Mouse (Mus musculus) kidney, postnatal 0 days (tissue): ENCODE results near the gene Abhd11. TPM values are rescaled to one million over a fixed set of nuclear protein-coding genes. Genes with fewer than 3 reads are reported as not detected.
"Not testable (repeated sequence)": the region's sequence is repeated elsewhere in the genome, so short reads cannot be mapped to it uniquely, and the experiment has no call there.

Source experiments
- ATAC-seq: fragments of 200-750 bp; cut with Nextera tagmentation; replicated peaks from 2 replicates; pipeline ENCODE4 v1.8.0; 2017; ENCODE audit warnings: low read depth, moderate number of reproducible peaks, moderate TSS enrichment, moderate library complexity; ENCODE audit not compliant: low FRiP score
- DNase-seq: peaks from one replicate; pipeline ENCODE4 v3.0.0-alpha.2; 2016; ENCODE audit warnings: low spot score
- H3K27ac ChIP-seq: fragments of 300-500 bp; sonication (generic); 2 replicates; pipeline ENCODE4 v1.5.1; 2014; ENCODE audit warnings: mild to moderate bottlenecking
- H3K27me3 ChIP-seq: fragments of 300-500 bp; sonication (generic); 2 replicates; pipeline ENCODE4 v1.6.1; 2014; ENCODE audit warnings: low read length, mixed read lengths; ENCODE audit not compliant: insufficient read depth
- H3K36me3 ChIP-seq: fragments of 300-500 bp; sonication (generic); 2 replicates; pipeline ENCODE4 v1.6.1; 2014; ENCODE audit warnings: low read length, mixed read lengths; ENCODE audit not compliant: insufficient read depth
- H3K4me1 ChIP-seq: fragments of 300-500 bp; sonication (generic); replicated peaks from 2 replicates; pipeline ENCODE4 v1.6.1; 2014; ENCODE audit warnings: antibody characterized with exemption, low read length, mixed read lengths; ENCODE audit not compliant: insufficient read depth
- H3K4me2 ChIP-seq: fragments of 300-500 bp; sonication (generic); 2 replicates; pipeline ENCODE4 v1.6.1; 2014; ENCODE audit warnings: mild to moderate bottlenecking, low read length, moderate library complexity, mixed read lengths
- H3K4me3 ChIP-seq: fragments of 300-500 bp; sonication (generic); replicated peaks from 2 replicates; pipeline ENCODE4 v1.5.1; 2014; ENCODE audit warnings: low read depth, low read length
- H3K9ac ChIP-seq: fragments of 300-500 bp; sonication (generic); 2 replicates; pipeline ENCODE4 v1.6.1; 2014; ENCODE audit warnings: low read depth, low read length
- H3K9me3 ChIP-seq: fragments of 300-500 bp; sonication (generic); replicated peaks from 2 replicates; pipeline ENCODE4 v1.6.1; 2016; ENCODE audit warnings: low read length, inconsistent platforms, mixed read lengths
- CTCF ChIP-seq: IDR thresholded peaks from 2 replicates; pipeline ENCODE4 v1.5.1; 2016; ENCODE audit warnings: antibody characterized with exemption, low read depth, mild to moderate bottlenecking, moderate library complexity
- WGBS: fragments of 180-500 bp; shearing (Covaris S2); extraction: QIAGEN DNeasy Blood & Tissue Kit; methylation state at CpG from one replicate; pipeline ENCODE4 v1.1.7; 2014; 5-methylcytosine and 5-hydroxymethylcytosine counted together
- polyA plus RNA-seq: library from polyadenylated mRNA; unstranded; fragments of >200 nt; fragmentation: Nextera tagmentation; extraction: Ambion mirVana; gene quantifications from 2 replicates; pipeline ENCODE4 v1.2.1, GENCODE M21; 2015

Abhd11 gene
- polyA plus RNA-seq, 1 experiment from 2014 or later: 93.7 TPM

DNA sequence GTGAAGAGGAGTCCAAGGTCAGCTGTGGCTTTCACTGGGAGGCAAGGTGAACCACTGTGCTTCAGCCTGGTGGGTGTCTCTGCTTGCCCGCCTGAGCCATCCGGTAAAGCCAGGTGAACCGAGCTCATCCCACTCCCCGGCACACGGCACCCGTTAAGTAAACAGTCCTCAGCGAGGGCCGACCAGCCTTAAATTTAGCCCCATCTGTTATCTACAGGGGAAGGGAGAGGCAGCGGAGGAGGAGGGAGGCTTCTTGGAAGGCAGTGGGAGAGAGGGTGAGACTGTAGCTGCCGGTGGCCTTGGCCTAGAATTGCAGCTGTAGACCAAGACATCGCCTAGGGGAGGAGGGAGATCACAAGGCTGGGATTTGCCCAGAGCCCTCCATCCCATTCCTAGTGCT lies 31.8 kb downstream of the Abhd11 start:
- H3K9me3 ChIP-seq: no peaks in the 10 kb centered on the region
- no peaks in the 10 kb centered on the region for H3K4me1 ChIP-seq
- no peak for DNase-seq
- no peaks in the 10 kb centered on the region for H3K27me3 ChIP-seq
- TF ChIP-seq CTCF: no peak
- H3K9ac ChIP-seq: no peak overlapping the region
- peaks cover 10% of the 10 kb centered on the region; the same call in 1 of the 2 replicates for H3K36me3 ChIP-seq
- WGBS: 57% methylated on average over 11 of the region's 11 CpGs
- ATAC-seq: no peak
- no peak overlapping the region for H3K27ac ChIP-seq
- no peak overlapping the region for H3K4me2 ChIP-seq
- H3K4me3 ChIP-seq: no peak overlapping the region

GRCm38 (mm10) chr5:135042105-135042788 lies 33.3 kb downstream of the Abhd11 start:
- H3K4me2 ChIP-seq: no peak overlapping the region
- no peaks in the 10 kb centered on the region for H3K4me1 ChIP-seq
- no peak for DNase-seq
- 47% methylated on average over 21 of the region's 21 CpGs for WGBS
- H3K9ac ChIP-seq: no peak overlapping the region
- H3K9me3 ChIP-seq: no peaks in the 10 kb centered on the region
- H3K27ac ChIP-seq: no peak overlapping the region
- peak; percentile 65 for ATAC-seq
- H3K36me3 ChIP-seq: peaks cover 11% of the 10 kb centered on the region; the same call in 1 of the 2 replicates
- no peak for TF ChIP-seq CTCF
- no peaks in the 10 kb centered on the region for H3K27me3 ChIP-seq
- no peak overlapping the region for H3K4me3 ChIP-seq

DNA sequence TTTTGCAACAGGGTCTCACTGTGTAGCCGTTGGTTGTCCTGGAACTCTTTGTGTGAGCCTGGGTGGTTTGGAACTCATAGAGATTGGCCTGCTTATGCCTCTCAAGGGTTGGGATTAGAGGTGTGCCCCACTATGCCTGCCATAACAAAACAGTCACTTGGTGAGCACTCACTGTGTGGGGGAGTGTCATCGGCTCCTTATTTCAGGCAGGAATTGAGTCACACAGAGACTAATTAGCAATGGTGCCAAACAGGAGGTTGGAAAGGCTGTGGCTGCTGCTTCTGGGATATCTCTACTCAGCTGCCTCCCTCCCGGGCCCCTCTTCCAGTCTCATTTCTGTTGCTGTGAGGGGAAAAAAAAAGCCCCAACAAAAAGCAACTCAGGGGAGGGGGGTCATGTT lies 35.6 kb downstream of the Abhd11 start:
- H3K27me3 ChIP-seq: no peaks in the 10 kb centered on the region
- H3K36me3 ChIP-seq: peaks cover 4% of the 10 kb centered on the region; the same call in 1 of the 2 replicates
- no peak for TF ChIP-seq CTCF
- no peaks in the 10 kb centered on the region for H3K4me1 ChIP-seq
- H3K4me3 ChIP-seq: no peak overlapping the region
- no peaks in the 10 kb centered on the region for H3K9me3 ChIP-seq
- ATAC-seq: no peak
- H3K4me2 ChIP-seq: no peak overlapping the region
- WGBS: 89% methylated on average over 3 of the region's 3 CpGs
- H3K9ac ChIP-seq: no peak overlapping the region
- DNase-seq: no peak
- no peak overlapping the region for H3K27ac ChIP-seq

GRCm38 (mm10) chr5:135048539-135048938 lies 39.6 kb downstream of the Abhd11 start:
- no peak overlapping the region for H3K4me3 ChIP-seq
- no peaks in the 10 kb centered on the region for H3K27me3 ChIP-seq
- H3K4me2 ChIP-seq: no peak overlapping the region
- no peak overlapping the region for H3K27ac ChIP-seq
- ATAC-seq: no peak
- no peaks in the 10 kb centered on the region for H3K9me3 ChIP-seq
- H3K9ac ChIP-seq: no peak overlapping the region
- TF ChIP-seq CTCF: no peak
- peaks cover 13% of the 10 kb centered on the region; the same call in 1 of the 2 replicates for H3K36me3 ChIP-seq
- no peak for DNase-seq
- 91% methylated on average over 5 of the region's 5 CpGs for WGBS
- H3K4me1 ChIP-seq: no peaks in the 10 kb centered on the region

DNA sequence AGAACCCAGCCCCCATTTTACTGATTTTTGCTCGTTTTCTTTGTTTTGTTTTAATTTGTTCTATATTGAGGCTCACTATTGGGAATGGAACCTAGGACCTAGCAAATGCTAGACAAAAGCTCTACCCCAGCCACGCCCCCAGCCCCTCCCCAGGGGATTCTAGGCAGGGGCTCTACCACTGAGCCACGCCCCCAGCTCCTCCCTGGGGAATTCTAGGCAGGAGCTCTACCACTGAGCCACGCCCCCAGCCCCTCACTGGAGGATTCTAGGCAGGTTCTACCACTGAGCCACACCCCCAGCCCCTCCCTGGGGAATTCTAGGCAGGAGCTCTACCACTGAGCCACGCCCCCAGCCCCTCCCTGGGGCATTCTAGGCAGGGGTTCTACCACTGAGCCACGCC lies 40.3 kb downstream of the Abhd11 start:
- not testable (repeated sequence) for H3K27me3 ChIP-seq, H3K9me3 ChIP-seq, H3K27ac ChIP-seq, H3K4me3 ChIP-seq, ATAC-seq, H3K4me2 ChIP-seq, H3K9ac ChIP-seq, DNase-seq, H3K4me1 ChIP-seq
- H3K36me3 ChIP-seq: peaks cover 20% of the 10 kb centered on the region
- 94% methylated on average over 6 of the region's 6 CpGs for WGBS

- Histone ChIP-seq H3K27ac (no peak overlapping the region), H3K9me3 (no peaks in the 10 kb centered on the region), H3K4me2 (no peak overlapping the region), H3K27me3 (no peaks in the 10 kb centered on the region), H3K4me3 (no peak overlapping the region), H3K36me3 (peaks cover 41% of the 10 kb centered on the region), H3K9ac (no peak overlapping the region), H3K4me1 (no peaks in the 10 kb centered on the region)
- no peak for TF ChIP-seq CTCF
- WGBS: 91% methylated on average over 12 of the region's 12 CpGs
- ATAC-seq (no peak), DNase-seq (no peak)
Measured at GRCm38 (mm10) chr5:135053356-135053755, 44.4 kb downstream of the Abhd11 start.

Other genes with a start within 250 kb of the Abhd11 start
- not detected in 2 replicates for gene Tmem270, start 102.4 kb upstream of the Abhd11 start, polyA plus RNA-seq
- 0.14 TPM in 1 of 2 replicates, not detected in the other for gene Cldn13, start 93.6 kb upstream of the Abhd11 start, polyA plus RNA-seq
- gene Mettl27, start 76.8 kb upstream of the Abhd11 start, polyA plus RNA-seq: 41.5 and 43.4 TPM in 2 replicates
- 55.7 and 59.1 TPM in 2 replicates for gene Cldn4, start 62.2 kb upstream of the Abhd11 start, polyA plus RNA-seq
- gene Cldn3, start 22.9 kb upstream of the Abhd11 start, polyA plus RNA-seq: 72.4 and 72.9 TPM in 2 replicates
- 6.6 and 9.0 TPM in 2 replicates for gene Stx1a, start 14.3 kb downstream of the Abhd11 start, polyA plus RNA-seq
- 42.4 and 42.6 TPM in 2 replicates for gene Dnajc30, start 55.0 kb downstream of the Abhd11 start, polyA plus RNA-seq
- gene Bud23, start 55.8 kb downstream of the Abhd11 start, polyA plus RNA-seq: 80.4 and 85.2 TPM in 2 replicates
- 9.9 and 12.5 TPM in 2 replicates for gene Vps37d, start 69.1 kb downstream of the Abhd11 start, polyA plus RNA-seq
- 6.5 and 7.8 TPM in 2 replicates for gene Mlxipl, start 80.7 kb downstream of the Abhd11 start, polyA plus RNA-seq
- gene Tbl2, start 140.5 kb downstream of the Abhd11 start, polyA plus RNA-seq: 14.5 and 17.4 TPM in 2 replicates
- gene Bcl7b, start 159.1 kb downstream of the Abhd11 start, polyA plus RNA-seq: 58.8 and 65.6 TPM in 2 replicates
- 22.6 and 22.9 TPM in 2 replicates for gene Baz1b, start 178.1 kb downstream of the Abhd11 start, polyA plus RNA-seq
- 0.65 and 0.93 TPM in 2 replicates for gene Fzd9, start 242.1 kb downstream of the Abhd11 start, polyA plus RNA-seq